Mouse (Mus musculus) midbrain, embryonic 14.5 days (tissue): ENCODE data around the gene Cwc22. TPM values are rescaled to one million over a fixed set of nuclear protein-coding genes. Genes with fewer than 3 reads are reported as not detected.

Experiments
- ATAC-seq: fragments of 200-750 bp; cut with Nextera tagmentation; 2 replicates; pipeline ENCODE4 v1.8.0; 2017; ENCODE audit warnings: moderate number of reproducible peaks, moderate library complexity; ENCODE audit not compliant: low FRiP score, low TSS enrichment
- DNase-seq: peaks from one replicate; pipeline ENCODE4 v3.0.0-alpha.2; 2015
- H3K27ac ChIP-seq: fragments of 300-500 bp; sonication (generic); replicated peaks from 2 replicates; pipeline ENCODE4 v1.5.1; 2014; ENCODE audit warnings: mild to moderate bottlenecking, low read depth, low read length, moderate library complexity
- H3K27me3 ChIP-seq: fragments of 300-500 bp; sonication (generic); 2 replicates; pipeline ENCODE4 v1.6.1; 2014; ENCODE audit warnings: low read length, control low read depth, mixed read lengths; ENCODE audit not compliant: control insufficient read depth, insufficient read depth
- H3K36me3 ChIP-seq: fragments of 300-500 bp; sonication (generic); 2 replicates; pipeline ENCODE4 v1.6.1; 2014; ENCODE audit warnings: low read length, control low read depth; ENCODE audit not compliant: control insufficient read depth, insufficient read depth
- H3K4me1 ChIP-seq: fragments of 300-500 bp; sonication (generic); 2 replicates; pipeline ENCODE4 v1.6.1; 2014; ENCODE audit warnings: mild to moderate bottlenecking, antibody characterized with exemption, low read length, control low read depth; ENCODE audit not compliant: control insufficient read depth, insufficient read depth
- H3K4me2 ChIP-seq: fragments of 300-500 bp; sonication (generic); 2 replicates; pipeline ENCODE4 v1.6.1; 2014; ENCODE audit warnings: mild to moderate bottlenecking, low read length, moderate library complexity
- H3K4me3 ChIP-seq: fragments of 300-500 bp; sonication (generic); replicated peaks from 2 replicates; pipeline ENCODE4 v1.5.1; 2014; ENCODE audit warnings: low read depth, low read length
- H3K9ac ChIP-seq: fragments of 300-500 bp; sonication (generic); replicated peaks from 2 replicates; pipeline ENCODE4 v1.6.1; 2014; ENCODE audit warnings: mild to moderate bottlenecking, low read length, moderate library complexity
- H3K9me3 ChIP-seq: fragments of 300-500 bp; sonication (generic); 2 replicates; pipeline ENCODE4 v1.6.1; 2016; ENCODE audit warnings: low read length, control low read depth, mixed read lengths; ENCODE audit not compliant: control insufficient read depth
- WGBS: fragments of 180-500 bp; shearing (Covaris S2); extraction: QIAGEN DNeasy Blood & Tissue Kit; methylation state at CpG from one replicate; pipeline ENCODE4 v1.1.7; 2014; 5-methylcytosine and 5-hydroxymethylcytosine counted together
- polyA plus RNA-seq: library from polyadenylated mRNA; unstranded; fragments of >200 nt; fragmentation: Nextera tagmentation; extraction: Ambion mirVana; gene quantifications from 2 replicates; pipeline ENCODE4 v1.2.1, GENCODE M21; 2014

Cwc22 gene
- polyA plus RNA-seq, 1 experiment from 2014 or later, result 26.6 TPM

GRCm38 (mm10) chr2:77925997-77926396 lies 20.2 kb downstream of the Cwc22 start:
- 97% methylated on average over 2 of the region's 2 CpGs for WGBS
- H3K27me3 ChIP-seq, result no peaks in the 10 kb centered on the region
- peaks cover 71% of the 10 kb centered on the region for H3K36me3 ChIP-seq
- ATAC-seq, result no peak
- no peak overlapping the region for H3K4me3 ChIP-seq
- no peak overlapping the region for H3K4me2 ChIP-seq
- no peak overlapping the region for H3K27ac ChIP-seq
- no peak overlapping the region for H3K9ac ChIP-seq
- H3K9me3 ChIP-seq, result no peaks in the 10 kb centered on the region
- no peak for DNase-seq
- H3K4me1 ChIP-seq, result no peaks in the 10 kb centered on the region

- H3K4me2 ChIP-seq, result no peak overlapping the region
- H3K4me3 ChIP-seq, result no peak overlapping the region
- ATAC-seq (no peak), DNase-seq (no peak)
- H3K27ac ChIP-seq, result no peak overlapping the region
- peaks cover 72% of the 10 kb centered on the region for H3K36me3 ChIP-seq
- no peaks in the 10 kb centered on the region for H3K27me3 ChIP-seq
- no peaks in the 10 kb centered on the region for H3K4me1 ChIP-seq
- no peaks in the 10 kb centered on the region for H3K9me3 ChIP-seq
- 90% methylated on average over 7 of the region's 7 CpGs for WGBS
- no peak overlapping the region for H3K9ac ChIP-seq
Measured at GRCm38 (mm10) chr2:77925187-77925924, 20.8 kb downstream of the Cwc22 start.

- Histone ChIP-seq H3K27me3 (no peaks in the 10 kb centered on the region), H3K27ac (no peak overlapping the region), H3K36me3 (peaks cover 67% of the 10 kb centered on the region), H3K4me1 (no peaks in the 10 kb centered on the region), H3K9ac (no peak overlapping the region), H3K4me2 (no peak overlapping the region), H3K4me3 (no peak overlapping the region), H3K9me3 (no peaks in the 10 kb centered on the region)
- ATAC-seq (no peak), DNase-seq (no peak)
- 96% methylated on average over 3 of the region's 3 CpGs for WGBS
Measured at GRCm38 (mm10) chr2:77924003-77924402, 22.2 kb downstream of the Cwc22 start.

- WGBS, result 95% methylated on average over 8 of the region's 8 CpGs
- no peak for ATAC-seq
- no peak overlapping the region for H3K4me2 ChIP-seq
- no peaks in the 10 kb centered on the region for H3K4me1 ChIP-seq
- H3K9ac ChIP-seq, result no peak overlapping the region
- H3K27ac ChIP-seq, result no peak overlapping the region
- H3K9me3 ChIP-seq, result no peaks in the 10 kb centered on the region
- no peak for DNase-seq
- no peak overlapping the region for H3K4me3 ChIP-seq
- H3K27me3 ChIP-seq, result no peaks in the 10 kb centered on the region
- H3K36me3 ChIP-seq, result peaks cover 62% of the 10 kb centered on the region
Measured at GRCm38 (mm10) chr2:77923182-77923581, 23.0 kb downstream of the Cwc22 start.

- WGBS, result 94% methylated on average over 4 of the region's 4 CpGs
- no peak for DNase-seq
Measured at GRCm38 (mm10) chr2:77921307-77921706, 24.9 kb downstream of the Cwc22 start.

GRCm38 (mm10) chr2:77920621-77921020 lies 25.6 kb downstream of the Cwc22 start:
- WGBS, result 99% methylated on average over 2 of the region's 2 CpGs
- Histone ChIP-seq H3K36me3 (peaks cover 64% of the 10 kb centered on the region), H3K9ac (no peak overlapping the region), H3K27me3 (no peaks in the 10 kb centered on the region), H3K27ac (no peak overlapping the region), H3K4me1 (no peaks in the 10 kb centered on the region), H3K4me3 (no peak overlapping the region), H3K4me2 (no peak overlapping the region), H3K9me3 (no peaks in the 10 kb centered on the region)
- no peak for DNase-seq
- no peak for ATAC-seq

More at GRCm38 (mm10) chr2:77921307-77921706, 24.9 kb downstream of the Cwc22 start:
- H3K9ac ChIP-seq, result no peak overlapping the region
- no peaks in the 10 kb centered on the region for H3K9me3 ChIP-seq
- no peak for ATAC-seq
- H3K27me3 ChIP-seq, result no peaks in the 10 kb centered on the region
- H3K27ac ChIP-seq, result no peak overlapping the region
- H3K4me1 ChIP-seq, result no peaks in the 10 kb centered on the region
- H3K4me3 ChIP-seq, result no peak overlapping the region
- H3K36me3 ChIP-seq, result peaks cover 59% of the 10 kb centered on the region
- H3K4me2 ChIP-seq, result no peak overlapping the region

GRCm38 (mm10) chr2:77918474-77918873 lies 27.7 kb downstream of the Cwc22 start:
- 94% methylated on average over 3 of the region's 3 CpGs for WGBS
- H3K4me3 ChIP-seq, result no peak overlapping the region
- no peak overlapping the region for H3K4me2 ChIP-seq
- DNase-seq (no peak), ATAC-seq (no peak)
- H3K9me3 ChIP-seq, result no peaks in the 10 kb centered on the region
- no peak overlapping the region for H3K27ac ChIP-seq
- peaks cover 74% of the 10 kb centered on the region for H3K36me3 ChIP-seq
- no peak overlapping the region for H3K9ac ChIP-seq
- no peaks in the 10 kb centered on the region for H3K27me3 ChIP-seq
- no peaks in the 10 kb centered on the region for H3K4me1 ChIP-seq

- ATAC-seq (no peak), DNase-seq (no peak)
- Histone ChIP-seq H3K4me1 (no peaks in the 10 kb centered on the region), H3K9ac (no peak overlapping the region), H3K27me3 (no peaks in the 10 kb centered on the region), H3K27ac (no peak overlapping the region), H3K4me3 (no peak overlapping the region), H3K36me3 (peaks cover 72% of the 10 kb centered on the region), H3K9me3 (no peaks in the 10 kb centered on the region), H3K4me2 (no peak overlapping the region)
- WGBS, result 96% methylated on average over 2 of the region's 2 CpGs
Measured at GRCm38 (mm10) chr2:77918006-77918405, 28.2 kb downstream of the Cwc22 start.

GRCm38 (mm10) chr2:77917360-77917734 lies 28.8 kb downstream of the Cwc22 start:
- H3K4me2 ChIP-seq, result no peak overlapping the region
- ATAC-seq, result no peak
- no peaks in the 10 kb centered on the region for H3K9me3 ChIP-seq
- H3K36me3 ChIP-seq, result peaks cover 76% of the 10 kb centered on the region
- no peak overlapping the region for H3K4me3 ChIP-seq
- no peaks in the 10 kb centered on the region for H3K27me3 ChIP-seq
- no peak for DNase-seq
- no peak overlapping the region for H3K27ac ChIP-seq
- 99% methylated on average over 3 of the region's 3 CpGs for WGBS
- H3K9ac ChIP-seq, result no peak overlapping the region
- no peaks in the 10 kb centered on the region for H3K4me1 ChIP-seq
